Mouse (Mus musculus) CH12F3 (cell line): ENCODE measurements around the gene Gpd1.
"Not testable (repeated sequence)": the region's sequence is repeated elsewhere in the genome, so short reads cannot be mapped to it uniquely, and the experiment has no call there.

Source experiments
- in situ Hi-C: fragments of 300-500 bp; cut with MboI; formaldehyde crosslinking; loops from 2 replicates; pipeline ENCODE4 v1.14.3; 2020; ENCODE audit warnings: low sequenced_read_pairs

Gene Gpd1

GRCm38 (mm10) chr15:99700219-99701106 lies 16.9 kb upstream of the Gpd1 start:
- in situ Hi-C loops = no loop called here

GRCm38 (mm10) chr15:99701640-99701998 lies 15.7 kb upstream of the Gpd1 start:
- in situ Hi-C loops = not testable (repeated sequence)

DNA sequence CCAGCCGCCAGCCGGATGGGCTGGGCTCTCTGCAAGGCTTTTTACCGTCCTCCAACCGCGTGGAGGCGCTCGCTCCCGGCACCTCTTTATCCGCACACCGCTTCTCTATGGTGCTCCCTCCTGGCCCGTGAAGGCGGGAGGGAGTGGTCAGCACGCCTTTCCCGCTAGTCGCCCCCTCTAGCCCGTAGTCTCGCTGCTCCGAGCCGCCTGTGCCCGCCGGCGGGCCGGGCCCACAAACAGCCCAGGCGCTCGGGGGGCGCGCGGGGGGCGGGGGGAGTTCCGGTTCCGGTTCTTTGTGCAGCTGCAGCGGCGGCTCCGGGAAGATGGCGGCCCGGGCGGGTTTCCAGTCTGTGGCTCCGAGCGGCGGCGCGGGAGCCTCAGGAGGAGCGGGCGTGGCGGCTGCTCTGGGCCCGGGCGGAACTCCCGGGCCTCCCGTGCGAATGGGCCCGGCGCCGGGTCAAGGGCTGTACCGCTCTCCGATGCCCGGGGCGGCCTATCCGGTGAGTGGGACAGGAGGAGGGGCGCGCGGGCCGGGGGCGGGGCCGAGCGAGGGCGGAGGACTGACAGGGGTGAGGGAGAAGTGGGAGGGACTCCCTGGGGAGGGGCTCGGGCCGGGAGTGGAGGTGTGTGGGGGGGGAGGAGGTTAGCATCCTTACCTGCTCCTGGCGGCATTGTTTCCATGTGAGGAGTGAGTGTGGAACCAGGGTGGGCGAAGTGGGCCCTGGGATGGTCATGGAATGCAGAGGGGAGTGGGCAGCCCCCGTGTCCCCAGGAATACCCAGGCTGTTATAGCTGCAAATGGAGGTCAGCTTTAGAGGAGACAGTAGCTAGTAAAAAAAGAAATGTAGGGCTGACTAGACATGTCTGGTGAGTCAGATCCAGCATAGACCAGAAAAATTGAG lies 15.1 kb upstream of the Gpd1 start, which contains the start of gene Smarcd1:
Gene Smarcd1 (plus strand): TSS at position 131 of the 902 bp plus-strand sequence.
- in situ Hi-C loops = no loop called here

DNA sequence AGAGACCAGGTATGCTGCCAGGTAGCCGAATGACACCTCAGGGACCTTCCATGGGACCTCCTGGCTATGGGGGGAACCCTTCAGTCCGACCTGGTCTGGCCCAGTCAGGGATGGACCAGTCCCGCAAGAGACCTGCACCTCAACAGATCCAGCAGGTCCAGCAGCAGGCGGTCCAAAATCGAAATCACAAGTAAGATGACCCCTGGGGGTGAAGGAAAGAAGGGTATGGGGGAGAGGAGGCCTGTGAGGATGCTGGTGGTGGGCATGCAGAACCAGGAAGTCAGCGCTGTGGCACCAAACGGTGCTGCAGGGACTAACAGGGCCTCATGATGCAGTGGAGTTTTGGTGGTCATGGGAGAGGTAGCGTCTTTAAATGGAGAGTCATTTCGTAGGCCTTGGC lies 14.2 kb upstream of the Gpd1 start:
- in situ Hi-C loops = no loop called here

DNA sequence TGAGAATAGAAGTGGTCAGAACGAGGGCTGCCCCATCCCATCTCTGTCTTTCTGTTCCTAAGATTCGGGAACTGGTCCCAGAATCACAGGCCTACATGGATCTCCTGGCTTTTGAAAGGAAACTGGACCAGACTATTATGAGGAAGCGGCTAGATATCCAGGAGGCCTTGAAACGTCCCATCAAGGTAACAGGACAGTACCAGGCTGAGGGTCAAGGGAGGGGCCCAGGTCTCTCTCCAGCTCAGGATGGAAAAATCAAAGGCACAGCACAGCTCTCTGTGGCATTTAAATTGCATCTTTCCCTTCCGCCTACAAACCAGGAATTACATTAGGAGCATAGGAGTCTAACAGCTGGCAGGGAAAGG lies 13.7 kb upstream of the Gpd1 start:
- in situ Hi-C loops = no loop called here

DNA sequence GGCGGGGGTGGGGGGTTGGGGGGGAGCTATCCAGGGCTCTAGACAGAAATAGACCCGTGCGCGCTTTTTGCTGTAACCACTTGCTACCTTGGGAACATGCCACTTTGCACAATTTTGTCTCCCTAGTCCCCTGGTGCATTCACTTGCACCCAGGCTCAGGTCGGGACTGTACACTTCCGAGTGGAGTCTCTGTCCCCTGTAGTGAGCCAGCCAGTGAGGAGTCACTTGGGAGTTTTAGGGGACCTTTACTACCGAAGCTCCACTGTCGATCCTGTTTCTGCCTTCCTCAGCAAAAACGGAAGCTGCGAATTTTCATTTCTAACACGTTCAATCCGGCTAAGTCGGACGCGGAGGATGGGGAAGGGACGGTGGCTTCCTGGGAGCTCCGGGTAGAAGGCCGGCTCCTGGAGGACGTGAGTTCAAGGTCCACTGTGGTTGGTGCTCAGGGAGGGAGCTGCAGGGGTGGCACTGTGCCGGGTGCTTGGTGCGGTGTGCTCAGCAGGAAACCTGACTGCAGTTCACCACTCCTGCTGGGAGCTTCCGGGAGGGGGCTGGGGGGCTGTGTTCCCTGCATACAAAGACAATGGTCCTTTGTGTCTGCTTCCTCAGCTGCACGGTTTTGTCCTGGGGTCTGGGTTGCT lies 13.2 kb upstream of the Gpd1 start:
- in situ Hi-C loops = no loop called here

- in situ Hi-C loops = no loop called here
Measured at GRCm38 (mm10) chr15:99704881-99705280, 12.4 kb upstream of the Gpd1 start.

GRCm38 (mm10) chr15:99705440-99706048 lies 11.8 kb upstream of the Gpd1 start, which contains the start of gene Gm17349:
TSS of gene Gm17349 (minus strand) at chr15:99705490.
- in situ Hi-C loops = no loop called here

DNA sequence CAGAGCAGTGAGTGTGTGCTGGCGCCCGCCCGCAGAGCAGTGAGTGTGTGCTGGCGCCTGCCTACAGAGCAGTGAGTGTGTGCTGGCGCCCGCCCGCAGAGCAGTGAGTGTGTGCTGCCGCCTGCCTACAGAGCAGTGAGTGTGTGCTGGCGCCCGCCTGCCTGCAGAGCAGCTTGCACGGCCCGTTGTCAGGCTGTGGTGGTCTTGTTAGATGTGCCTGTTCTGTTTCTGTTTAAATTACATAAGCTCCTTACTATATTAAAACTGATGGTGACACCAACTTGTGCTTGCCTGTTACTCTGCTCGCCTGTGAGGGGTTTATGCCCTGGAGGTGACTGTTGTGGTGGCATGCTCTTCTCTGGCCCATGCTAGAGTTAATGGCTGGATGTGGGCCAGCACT lies 9.1 kb upstream of the Gpd1 start:
- in situ Hi-C loops = no loop called here

DNA sequence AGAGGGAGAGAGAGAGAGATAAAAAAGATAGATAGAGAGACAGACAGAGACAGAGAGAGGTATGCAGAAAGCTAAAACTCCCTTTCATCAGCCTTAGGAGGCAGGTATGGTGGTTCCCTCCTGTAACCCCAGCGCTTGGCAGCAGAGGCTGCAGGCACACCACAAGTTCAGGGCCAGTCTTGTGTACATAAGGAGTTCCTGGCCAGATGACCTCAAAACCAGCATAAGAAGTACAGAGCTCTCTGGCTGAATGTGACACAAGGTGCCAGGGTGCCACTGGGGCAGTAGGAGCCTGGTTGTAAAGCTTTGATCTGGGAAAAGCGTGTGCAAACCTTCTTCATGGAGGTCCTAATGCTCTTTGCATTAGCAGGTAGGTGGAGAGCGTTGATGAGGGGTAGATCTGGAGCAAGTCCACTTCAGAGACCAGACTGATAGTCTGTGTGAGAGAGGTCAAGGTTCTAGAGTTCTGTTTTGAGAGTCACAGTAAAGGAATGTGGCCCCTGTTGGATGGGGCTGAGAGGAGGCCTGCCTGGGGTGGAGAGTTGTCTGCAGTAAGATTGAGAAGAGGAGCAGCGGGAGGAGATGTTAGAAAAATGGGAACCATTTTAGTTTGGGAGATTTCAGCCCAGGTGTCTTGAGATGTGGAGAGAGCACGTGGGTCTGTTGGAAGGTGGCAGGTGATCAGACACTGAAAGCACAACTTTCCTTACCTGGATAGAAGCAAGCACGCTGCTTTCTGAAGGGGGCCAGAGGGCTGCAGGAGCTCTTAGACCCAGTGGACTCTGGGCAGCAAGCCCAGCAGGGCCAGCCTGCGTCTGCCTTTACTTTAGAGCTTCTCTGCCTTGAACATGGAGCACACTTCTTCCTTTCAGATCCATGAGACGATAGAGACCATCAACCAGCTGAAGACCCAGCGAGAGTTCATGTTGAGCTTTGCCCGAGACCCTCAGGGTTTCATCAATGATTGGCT lies 6.8 kb upstream of the Gpd1 start:
- in situ Hi-C loops = no loop called here

- in situ Hi-C loops = no loop called here
Measured at GRCm38 (mm10) chr15:99711491-99711890, 5.8 kb upstream of the Gpd1 start.

GRCm38 (mm10) chr15:99712666-99713559 lies 4.4 kb upstream of the Gpd1 start:
- in situ Hi-C loops = no loop called here

DNA sequence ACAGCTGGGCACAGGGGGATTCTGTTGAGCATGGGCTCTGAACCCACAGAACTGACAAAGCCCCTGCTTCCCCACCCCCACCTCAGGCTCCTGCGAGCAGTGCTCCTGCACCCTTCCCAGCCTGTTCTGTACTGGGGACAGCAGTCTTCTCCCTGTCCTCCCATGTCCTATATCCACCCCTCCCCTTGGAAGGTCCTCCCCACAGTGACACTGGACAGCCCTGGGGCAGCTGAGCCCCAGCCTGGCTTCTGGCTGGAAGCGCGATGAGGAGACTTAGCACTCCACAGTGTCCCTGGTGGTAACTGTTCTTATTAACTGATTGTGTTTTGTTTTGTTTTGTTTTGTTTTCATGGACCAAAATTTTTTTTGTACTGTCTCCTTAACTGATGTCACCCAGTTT lies 3.7 kb upstream of the Gpd1 start:
- in situ Hi-C loops = no loop called here

GRCm38 (mm10) chr15:99714206-99714605 lies 3.1 kb upstream of the Gpd1 start:
- in situ Hi-C loops = no loop called here

DNA sequence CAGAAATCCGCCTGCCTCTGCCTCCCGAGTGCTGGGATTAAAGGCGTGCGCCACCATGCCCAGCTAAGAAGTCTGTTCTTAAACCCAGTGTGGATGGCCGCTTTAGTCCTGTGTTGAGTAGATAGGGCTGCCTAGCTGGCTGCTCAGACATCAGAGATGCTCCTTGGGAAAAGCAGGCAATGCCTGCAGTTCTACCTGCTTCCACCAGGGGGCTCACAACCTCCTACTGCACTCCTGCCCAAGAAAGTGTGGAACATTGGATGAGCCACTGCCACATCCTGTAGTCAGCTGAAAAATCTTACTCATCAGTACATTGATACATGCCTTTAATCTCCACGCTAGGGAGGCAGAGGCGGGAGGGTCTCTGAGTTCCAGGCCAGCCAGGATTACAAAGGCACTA lies 2.5 kb upstream of the Gpd1 start:
- in situ Hi-C loops = no loop called here

DNA sequence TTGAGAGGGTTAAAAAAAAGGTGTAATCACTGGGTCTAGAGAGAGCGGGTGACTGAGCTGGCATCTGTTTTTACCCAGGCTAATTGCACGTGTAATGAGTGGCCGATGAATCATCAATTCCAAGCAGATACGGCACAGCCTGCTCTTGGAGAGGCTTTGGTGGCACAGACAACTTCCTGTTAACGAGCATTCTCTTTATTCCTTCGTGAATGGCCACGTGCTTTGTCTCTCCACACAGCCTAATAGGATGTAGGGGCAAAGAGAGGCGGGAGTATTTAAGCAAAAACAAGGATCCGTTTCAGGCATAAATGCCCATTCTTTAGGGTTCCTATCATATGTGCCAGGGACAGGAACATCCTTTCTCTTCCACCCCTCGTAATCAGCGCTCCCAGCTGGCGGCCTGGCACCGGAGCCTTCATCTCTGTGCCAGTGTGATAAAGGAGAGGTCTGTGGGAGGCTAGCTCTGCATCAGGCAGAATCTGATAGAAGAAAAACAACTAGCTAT lies 1.9 kb upstream of the Gpd1 start:
- in situ Hi-C loops = no loop called here

DNA sequence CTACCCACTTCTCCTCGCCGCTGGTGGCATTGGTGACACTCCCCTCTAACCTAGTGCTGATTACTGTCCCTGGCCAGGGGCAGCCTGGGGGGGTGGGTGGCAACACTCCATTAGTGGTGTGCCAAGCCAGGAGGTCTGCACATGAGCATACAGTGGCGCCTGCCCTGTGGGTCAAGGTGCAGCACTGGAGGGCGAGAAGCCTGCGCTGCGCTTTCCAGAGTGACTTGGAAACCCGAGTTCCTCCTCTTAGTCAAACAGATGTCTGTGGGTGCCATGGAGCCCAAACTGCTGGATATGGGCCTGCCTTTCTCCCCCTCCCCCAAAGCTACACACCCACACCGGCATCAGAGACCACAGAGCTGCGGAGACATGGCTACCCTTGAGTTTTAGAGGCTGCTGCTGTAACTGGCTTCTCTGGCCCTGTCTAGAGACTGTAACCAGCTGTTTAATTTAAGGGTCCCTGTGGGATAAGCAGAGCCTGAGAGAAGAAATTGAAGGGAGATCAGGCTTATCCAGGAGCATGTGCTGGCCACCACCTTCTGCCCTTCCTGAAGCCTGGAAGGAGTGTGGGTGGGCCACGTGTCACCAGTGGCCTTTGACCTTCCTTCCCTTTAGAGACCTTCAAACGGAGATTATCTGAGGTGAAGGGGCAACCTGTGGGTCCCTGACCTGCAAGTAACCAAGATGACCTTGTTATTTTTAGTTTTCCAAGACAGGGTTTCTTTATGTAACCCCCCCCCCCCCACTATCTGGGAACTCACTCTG lies 1.2 kb upstream of the Gpd1 start:
- in situ Hi-C loops = no loop called here

- in situ Hi-C loops = no loop called here
Measured at GRCm38 (mm10) chr15:99716814-99717213, 501 bp upstream of the Gpd1 start.
